Mouse (Mus musculus) kidney, adult 2 months (tissue): ENCODE measurements at regions not wholly inside any gene's neighbourhood (a gene's known extent, or its start where the extent isn't known, plus 50 kb on each side); places are given as distances from the start of the nearest gene placed in this dataset.

Experiments used
- DNase-seq: peaks from one replicate; pipeline ENCODE4 v3.0.0; 2021
- H3K27ac ChIP-seq: fragments of 200-500 bp; 2 replicates; pipeline ENCODE4 v1.5.1; 2012; ENCODE audit warnings: low read depth, low read length, control low read depth, inconsistent platforms; ENCODE audit not compliant: insufficient read depth
- H3K27me3 ChIP-seq: fragments of 200-500 bp; replicated peaks from 2 replicates; pipeline ENCODE4 v1.6.1; 2012; ENCODE audit warnings: mild to moderate bottlenecking, moderate library complexity, low read length, inconsistent platforms; ENCODE audit not compliant: control insufficient read depth, insufficient read depth
- H3K36me3 ChIP-seq: fragments of 200-500 bp; 2 replicates; pipeline ENCODE4 v1.6.1; 2012; ENCODE audit warnings: mild to moderate bottlenecking, moderate library complexity, low read length, inconsistent platforms; ENCODE audit not compliant: control insufficient read depth, insufficient read depth
- H3K4me1 ChIP-seq: fragments of 200-500 bp; 2 replicates; pipeline ENCODE4 v1.6.1; 2011; ENCODE audit warnings: low read length; ENCODE audit not compliant: control insufficient read depth, insufficient read depth
- H3K4me3 ChIP-seq: fragments of 200-500 bp; 2 replicates; pipeline ENCODE4 v1.5.1; 2011; ENCODE audit warnings: mild to moderate bottlenecking, low read depth, low read length, control low read depth; ENCODE audit not compliant: insufficient read depth
- CTCF ChIP-seq: fragments of 200-500 bp; conservative IDR thresholded peaks from 2 replicates; pipeline ENCODE4 v1.5.1; 2011; ENCODE audit warnings: low read depth, mild to moderate bottlenecking, control low read depth, low read length, moderate library complexity, mixed read lengths; ENCODE audit not compliant: insufficient read depth, insufficient read length
- POLR2A ChIP-seq: fragments of 200-500 bp; IDR thresholded peaks from one replicate; pipeline ENCODE4 v1.6.1; 2011; ENCODE audit warnings: low read depth, low read length, control low read depth
- WGBS: fragments of 180-500 bp; shearing (Covaris S2); methylation state at CpG from one replicate; pipeline ENCODE4 v1.1.7; 2018; 5-methylcytosine and 5-hydroxymethylcytosine counted together

GRCm38 (mm10) chr8:117854301-117854700, 52.6 kb upstream of the Mphosph6 start:
- H3K4me1 ChIP-seq = no peaks in the 10 kb centered on the region

DNA sequence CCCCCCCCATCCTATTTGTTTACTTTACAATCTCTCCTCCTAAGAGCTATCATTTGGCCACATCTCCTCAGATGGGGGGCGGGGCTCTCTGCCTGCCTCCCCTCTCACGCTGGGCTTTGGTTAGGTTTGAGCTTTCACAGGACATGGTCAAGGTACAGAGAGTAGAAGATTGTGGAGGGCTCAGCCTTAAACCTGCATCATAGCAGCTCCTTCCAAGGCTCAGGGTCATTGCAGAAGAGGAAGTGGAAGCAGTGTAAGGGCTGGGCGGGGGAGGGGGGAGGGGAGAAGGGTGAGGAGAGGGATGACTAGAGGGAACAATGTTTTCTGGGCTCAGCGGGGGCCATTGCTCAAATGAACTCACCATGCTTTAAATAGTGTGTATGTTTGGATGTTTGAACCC, 51.7 kb upstream of the Mphosph6 start:
- no peaks in the 10 kb centered on the region for H3K36me3 ChIP-seq
- H3K27me3 ChIP-seq = no peaks in the 10 kb centered on the region
- no peaks in the 10 kb centered on the region for H3K4me1 ChIP-seq
- H3K4me3 ChIP-seq = no peak overlapping the region
- no peak for DNase-seq
- WGBS = 53% methylated on average over 4 of the region's 4 CpGs
- H3K27ac ChIP-seq = no peak overlapping the region
- TF ChIP-seq POLR2A (no peak), CTCF (no peak)

More at GRCm38 (mm10) chr8:117854301-117854700, 52.6 kb upstream of the Mphosph6 start:
- Histone ChIP-seq H3K36me3 (no peaks in the 10 kb centered on the region), H3K27me3 (no peaks in the 10 kb centered on the region), H3K4me3 (no peak overlapping the region), H3K27ac (no peak overlapping the region)
- TF ChIP-seq CTCF = no peak
- no peak for TF ChIP-seq POLR2A
- no peak for DNase-seq
- WGBS = 80% methylated on average over 11 of the region's 11 CpGs

- Histone ChIP-seq H3K4me3 (no peak overlapping the region), H3K36me3 (no peaks in the 10 kb centered on the region), H3K27ac (no peak overlapping the region), H3K27me3 (no peaks in the 10 kb centered on the region), H3K4me1 (no peaks in the 10 kb centered on the region)
- TF ChIP-seq CTCF (no peak), POLR2A (no peak)
- no peak for DNase-seq
- WGBS = 51% methylated on average over 6 of the region's 6 CpGs
These were observed 50.8 kb upstream of the Mphosph6 start for GRCm38 (mm10) chr8:117852521-117852920.
